Mouse (Mus musculus) embryo, embryonic 11 days (tissue): ENCODE measurements around the gene Pomgnt2.
A peak's percentile ranks its signal among the peaks of the same experiment; 100 is the strongest.
"Not testable (repeated sequence)": the region's sequence is repeated elsewhere in the genome, so short reads cannot be mapped to it uniquely, and the experiment has no call there.

Experiments used
- DNase-seq: peaks from one replicate; pipeline ENCODE4 v3.0.0-alpha.2; 2015

Gene Pomgnt2

DNA sequence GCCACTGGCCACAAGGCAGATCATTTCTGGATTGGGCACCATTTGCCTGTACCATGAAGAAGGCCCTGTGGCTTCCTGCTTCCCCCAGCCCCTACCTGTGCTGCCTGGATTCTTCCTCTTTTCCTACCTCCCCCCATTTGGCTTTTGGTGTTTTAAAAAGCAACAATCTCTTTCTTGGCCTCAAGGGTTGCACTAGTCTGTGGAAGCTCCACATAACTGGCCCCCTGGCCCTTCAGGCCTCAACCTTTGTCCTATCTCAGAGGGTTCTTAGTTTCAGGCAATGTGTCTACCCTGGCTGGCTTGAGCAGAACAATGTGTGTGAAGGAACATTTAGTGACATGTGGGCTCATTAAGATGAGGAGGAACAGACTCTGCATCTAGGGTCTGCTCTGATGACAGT, at the start of gene Pomgnt2:
Pomgnt2 (minus strand) TSS at position 101 of the 400 bp plus-strand sequence.
- DNase-seq, result no peak

DNA sequence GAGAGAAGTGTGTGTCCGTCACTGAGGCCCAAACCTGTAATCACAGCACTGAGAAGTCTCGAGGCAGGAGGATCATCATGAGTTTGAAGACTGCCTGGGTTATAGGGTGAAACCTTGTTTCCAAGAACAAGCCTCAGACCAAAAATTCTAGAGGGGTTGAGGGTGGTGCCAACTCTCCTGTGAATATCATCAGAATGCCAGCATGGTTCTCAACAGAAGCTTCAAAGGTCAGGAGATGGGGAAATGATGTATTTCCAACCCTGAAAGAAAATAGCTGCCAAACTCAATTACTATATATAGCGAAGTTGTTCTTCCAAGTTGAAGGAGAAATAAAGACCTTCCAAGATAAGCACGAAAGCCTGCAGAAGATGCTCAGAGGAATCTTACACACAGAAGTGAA, 42.9 kb upstream of the Pomgnt2 start:
- no peak for DNase-seq

DNA sequence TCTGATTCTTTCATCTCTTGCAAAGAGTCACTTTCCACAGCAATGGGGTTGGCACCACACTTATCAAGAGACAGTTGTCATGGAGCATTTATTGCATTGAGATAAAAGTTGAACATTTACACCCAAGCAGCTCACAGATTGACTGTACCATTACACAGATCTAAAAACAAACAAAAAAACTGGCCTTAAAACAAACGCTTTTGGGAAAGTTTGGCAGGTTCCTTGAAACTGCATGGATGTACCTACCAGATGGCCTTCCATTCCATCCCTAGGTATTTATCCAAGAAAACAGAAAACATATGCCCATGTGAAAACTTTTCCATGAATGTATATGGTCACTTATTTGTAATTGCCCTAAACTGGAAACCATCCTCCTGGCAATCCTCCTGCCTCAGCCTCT, 41.7 kb upstream of the Pomgnt2 start:
- no peak for DNase-seq

DNA sequence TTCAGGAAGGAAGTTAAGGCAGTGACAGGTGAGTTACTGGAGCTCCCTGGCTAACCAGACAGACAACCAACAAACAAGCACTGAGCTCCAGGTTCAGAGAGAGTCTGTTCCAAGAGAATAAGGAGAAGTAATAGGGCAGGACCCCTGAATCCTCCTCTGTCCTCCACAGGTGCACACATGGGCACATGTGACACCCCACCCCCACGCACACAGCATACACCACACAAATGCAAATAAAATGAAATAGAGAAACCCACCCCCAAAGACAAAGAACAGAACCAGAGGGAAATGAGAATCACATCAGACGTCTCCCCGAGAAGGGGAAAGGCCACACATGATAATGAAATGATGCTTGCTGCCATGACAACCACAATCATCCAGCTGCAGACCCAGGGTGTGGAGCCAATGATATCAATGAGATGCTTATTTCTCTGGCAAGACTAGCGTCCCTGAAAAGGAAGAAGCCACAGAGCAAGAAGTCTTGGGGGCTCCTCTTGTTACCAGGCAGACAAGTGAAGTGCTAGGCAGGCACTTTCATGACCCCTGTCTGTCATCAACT, 39.7 kb upstream of the Pomgnt2 start:
- DNase-seq, result no peak

DNA sequence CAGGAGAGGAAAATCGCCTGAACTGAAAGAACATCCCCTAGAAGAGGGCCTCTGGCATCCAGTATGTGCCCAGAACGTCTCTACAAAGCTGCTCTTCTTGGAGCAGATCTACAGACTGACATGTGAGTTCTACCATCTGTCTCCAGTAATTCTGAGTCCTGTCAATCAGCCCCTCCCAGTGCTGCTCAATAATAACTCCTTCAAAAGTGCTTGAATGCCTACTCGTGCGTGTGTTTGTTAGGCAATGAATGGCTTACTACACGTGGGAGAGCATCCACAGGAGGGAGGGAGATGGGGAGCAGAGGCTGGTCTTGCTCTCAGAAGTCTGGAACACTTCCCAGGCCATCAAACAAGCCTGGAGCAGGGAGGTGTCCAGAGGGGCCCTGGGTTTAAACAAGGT, 38.9 kb upstream of the Pomgnt2 start:
- no peak for DNase-seq

DNA sequence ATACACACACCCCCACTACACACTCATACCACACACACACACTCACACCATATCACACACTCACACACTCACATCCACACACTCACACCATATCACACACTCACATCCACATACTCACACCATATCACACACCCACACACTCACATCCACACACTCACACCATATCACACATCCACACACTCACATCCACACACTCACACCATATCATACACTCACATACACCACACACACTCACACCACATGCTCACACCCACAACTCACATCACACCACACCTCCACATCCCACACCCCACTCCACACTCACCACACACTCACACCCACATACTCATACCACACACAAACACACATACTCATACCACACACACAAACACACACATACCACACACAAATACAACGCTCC, 38.0 kb upstream of the Pomgnt2 start:
- no peak for DNase-seq

DNA sequence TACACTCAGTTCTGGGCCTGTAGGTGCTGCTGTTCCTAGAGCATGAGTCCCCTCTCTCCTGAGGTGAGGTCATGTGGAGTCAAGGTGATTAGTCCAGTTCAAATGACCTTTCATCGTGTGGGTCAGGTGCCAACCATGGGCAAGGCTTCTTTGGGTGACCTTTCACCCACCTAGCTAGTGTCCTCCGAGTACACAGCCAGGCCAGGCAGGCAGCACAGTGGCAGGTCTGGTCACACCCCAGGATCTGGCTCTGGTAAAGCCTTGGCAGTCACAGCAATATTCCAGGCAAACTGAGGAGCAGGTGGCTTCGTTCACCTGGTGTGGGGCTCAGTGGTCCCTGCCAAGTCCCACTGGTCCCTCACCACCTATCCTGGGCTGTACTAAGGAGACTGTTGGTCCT, 35.2 kb upstream of the Pomgnt2 start:
- DNase-seq, result no peak

DNA sequence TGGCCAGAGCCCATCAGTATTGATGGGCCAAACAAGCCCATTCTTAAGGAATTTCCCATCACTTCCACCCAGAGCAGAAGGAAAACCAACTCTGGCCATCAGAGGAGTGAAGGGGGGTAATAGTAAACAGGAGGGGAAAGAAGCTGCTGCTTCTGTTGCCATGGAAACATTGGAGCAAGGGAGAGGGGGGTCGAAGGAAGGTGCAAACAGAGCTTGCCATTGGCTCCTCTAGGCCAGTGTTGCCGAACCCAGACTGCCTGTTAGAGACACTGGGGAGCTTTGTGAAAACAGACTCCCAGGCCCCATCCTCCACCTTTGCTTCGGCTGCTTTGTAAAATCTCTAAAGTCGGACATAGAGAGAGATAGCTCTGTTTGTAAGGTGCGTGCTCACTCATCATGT, 33.8 kb upstream of the Pomgnt2 start:
- no peak for DNase-seq

DNA sequence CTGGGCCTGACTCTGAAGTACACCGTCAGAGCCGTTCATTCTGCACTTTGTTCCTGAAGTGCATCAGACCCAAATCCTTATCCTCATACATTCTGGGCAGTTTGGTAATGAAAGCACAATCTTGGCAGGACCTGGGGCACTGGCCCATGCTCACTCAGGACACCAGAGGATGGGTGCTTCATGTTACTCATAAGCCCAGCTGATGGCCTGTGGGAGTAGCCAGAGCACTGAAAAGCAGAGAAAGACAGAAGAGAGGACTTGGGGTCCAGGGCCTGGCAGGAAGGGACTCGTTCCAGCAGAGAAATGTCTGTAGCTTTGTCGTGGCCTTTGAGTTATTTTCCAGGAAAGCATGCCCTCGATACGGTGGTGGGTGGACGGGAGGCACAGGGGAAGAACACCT, 32.9 kb upstream of the Pomgnt2 start:
- DNase-seq, result no peak

DNA sequence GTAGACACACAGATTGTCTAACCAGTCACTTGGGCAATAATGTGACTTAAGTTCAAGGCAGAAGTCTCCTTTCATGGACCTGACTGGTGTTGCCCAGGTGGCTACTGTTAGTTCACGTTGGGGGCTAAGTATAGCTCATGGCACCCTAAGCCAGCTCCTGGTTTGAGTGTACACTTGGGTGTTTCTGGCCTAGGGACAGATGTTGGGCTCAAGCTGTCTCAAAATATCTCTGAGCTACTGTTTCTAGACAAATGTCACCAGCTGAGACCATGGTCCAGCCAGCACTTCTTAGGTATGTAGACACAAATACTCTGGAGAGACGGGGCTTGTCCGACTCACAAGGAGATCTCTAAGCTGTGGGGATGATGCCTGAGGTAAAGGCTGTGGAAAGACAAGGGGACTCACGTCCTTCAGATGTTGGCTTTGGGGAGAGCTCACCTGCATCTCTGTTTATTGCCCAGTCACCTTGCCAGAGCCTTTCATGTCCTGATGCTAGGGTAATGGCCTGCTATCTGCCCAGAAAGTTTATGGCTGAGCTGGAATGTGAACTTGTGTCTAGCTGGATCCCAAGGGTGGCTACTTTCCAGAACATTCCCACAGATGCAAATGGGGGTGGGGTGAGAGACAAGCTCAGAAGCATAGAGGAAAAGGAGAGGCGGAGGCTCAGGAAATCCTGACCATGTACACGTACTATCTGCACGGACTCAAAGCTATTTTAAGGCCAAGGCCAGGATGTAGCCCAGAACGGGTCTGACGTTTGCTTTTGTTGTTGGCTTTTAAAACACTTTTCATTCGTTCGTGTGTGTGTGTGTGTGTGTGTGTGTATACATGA, 31.2 kb upstream of the Pomgnt2 start:
- no peak for DNase-seq

DNA sequence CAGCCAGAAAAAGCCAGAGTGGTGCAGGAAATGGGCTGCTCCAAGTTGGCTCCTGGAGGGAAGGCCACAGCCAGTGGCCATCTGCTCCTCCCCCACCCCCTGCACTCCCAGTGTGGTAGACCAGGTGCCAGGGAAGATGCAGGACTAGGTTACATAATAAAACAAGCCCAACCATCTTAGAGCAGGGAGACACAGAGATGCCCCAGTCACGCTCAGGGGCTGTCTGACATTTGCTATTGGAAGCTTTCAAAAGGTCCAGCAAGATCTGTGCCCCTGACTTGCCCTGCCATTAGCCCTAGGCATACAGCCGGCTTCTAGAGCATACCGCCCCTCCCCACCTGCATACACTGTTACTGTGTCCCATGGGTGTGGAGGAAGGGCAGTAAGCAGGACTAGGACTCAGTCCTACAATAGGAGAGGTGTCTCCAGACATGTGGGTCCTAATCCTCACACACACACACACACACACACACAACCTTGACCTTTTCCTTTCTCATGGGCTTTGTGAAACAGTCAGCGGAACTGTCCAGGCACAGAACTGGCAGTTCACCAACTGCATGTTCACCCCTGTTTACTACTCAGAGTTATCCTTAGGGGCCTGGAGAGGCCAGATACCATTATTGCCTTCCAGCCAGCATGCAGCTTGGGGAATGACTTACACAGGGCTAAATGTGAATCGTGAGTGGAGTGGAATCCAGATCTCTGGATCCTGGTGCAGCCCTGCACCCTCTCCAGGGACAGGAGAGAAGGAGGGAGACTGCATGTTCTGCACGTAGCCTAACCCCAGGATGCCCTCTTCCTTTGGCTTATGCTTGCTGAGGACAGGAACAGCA, 30.4 kb upstream of the Pomgnt2 start:
- peak; percentile 39 for DNase-seq

DNA sequence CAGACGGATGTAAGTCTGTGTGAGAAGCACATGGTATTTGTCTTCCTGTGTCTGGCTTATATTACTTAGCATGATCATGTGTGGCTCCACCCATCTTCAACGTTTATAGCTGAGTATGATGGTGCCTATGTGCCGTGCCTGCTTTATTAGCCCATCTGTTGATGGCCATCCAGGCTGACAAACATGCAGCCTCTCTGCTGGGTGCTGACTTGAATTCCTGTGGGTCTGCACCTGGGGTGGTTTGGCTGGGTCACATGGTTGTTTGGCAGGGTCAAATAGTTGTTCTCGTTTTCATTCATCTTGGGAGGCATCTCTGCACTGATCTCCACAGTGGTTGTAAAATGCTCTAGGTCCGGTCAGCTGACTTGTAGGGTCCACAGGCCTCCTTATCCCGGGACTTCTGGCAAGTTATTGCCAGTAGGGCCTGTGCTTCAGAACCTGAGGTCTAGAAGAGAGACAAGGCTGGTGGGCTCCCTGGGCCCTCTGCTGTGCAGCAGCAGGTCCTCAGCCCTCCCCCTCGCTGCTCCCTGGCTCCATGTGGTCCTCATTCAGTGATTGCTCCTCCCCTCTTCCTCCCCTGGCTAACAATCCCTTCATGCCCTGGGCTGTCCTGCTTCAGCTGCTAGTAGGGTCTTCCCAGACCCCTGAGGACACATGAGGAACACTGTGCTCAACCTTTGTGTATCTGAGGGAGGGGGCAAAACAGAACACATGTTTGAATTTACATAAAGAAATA, 29.1 kb upstream of the Pomgnt2 start:
- no peak for DNase-seq

DNA sequence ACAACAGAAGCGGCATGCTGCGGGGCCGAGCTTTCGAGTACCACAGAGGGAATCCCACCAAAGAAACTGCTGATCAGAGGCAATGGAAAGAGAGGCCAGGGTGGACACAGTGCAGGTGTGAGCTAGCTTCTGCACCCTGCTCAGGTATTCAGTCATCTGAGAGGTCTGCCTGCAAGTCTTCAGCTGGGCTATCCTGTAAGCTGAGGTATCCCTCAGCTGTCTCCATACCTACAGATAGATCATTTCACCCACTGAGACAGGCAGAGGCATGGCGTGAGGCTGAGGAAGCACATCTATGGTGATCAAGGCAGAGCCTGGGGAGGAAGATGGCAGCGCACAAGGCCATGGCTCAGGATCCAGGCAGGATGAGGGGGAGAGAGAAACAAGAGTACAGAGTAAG, 27.5 kb upstream of the Pomgnt2 start:
- DNase-seq, result no peak

DNA sequence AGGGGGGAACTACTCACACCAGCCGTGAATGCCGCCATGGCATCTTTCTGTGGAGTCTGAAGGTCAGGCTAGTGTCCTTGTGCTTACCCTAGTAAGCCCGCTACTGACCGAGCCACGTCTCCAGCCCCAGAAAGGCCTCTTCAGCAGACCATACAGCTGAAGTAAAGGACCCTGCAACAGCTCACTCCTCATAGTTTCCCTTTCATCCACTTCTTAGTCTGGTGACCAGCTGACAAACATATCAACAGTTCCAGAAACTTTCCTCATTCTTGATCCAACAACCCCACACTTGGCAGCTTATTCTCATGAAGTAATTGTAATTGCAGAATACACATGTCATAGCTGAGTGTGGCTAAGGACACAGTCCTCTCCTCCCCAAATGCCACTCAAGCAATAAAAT, 27.0 kb upstream of the Pomgnt2 start:
- no peak for DNase-seq

DNA sequence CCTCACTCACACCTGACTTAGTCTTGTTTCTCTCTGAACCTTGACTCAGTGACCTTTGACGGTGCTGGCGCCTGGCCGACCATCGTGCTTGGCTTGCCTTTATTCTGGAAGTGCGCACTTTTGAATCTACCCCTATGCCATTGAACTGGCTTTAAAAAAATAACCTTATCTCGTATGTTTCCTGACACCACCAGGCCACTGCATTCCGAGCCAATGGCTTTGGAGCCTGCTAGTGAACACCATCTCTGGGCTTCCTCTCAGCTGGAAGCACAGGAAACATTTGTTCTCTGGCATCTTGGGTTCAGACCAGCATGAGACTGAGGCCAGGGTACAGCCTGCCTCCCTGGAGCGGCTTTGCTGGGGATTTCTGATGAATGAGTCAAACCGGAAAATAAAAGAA, 25.9 kb upstream of the Pomgnt2 start:
- no peak for DNase-seq

DNA sequence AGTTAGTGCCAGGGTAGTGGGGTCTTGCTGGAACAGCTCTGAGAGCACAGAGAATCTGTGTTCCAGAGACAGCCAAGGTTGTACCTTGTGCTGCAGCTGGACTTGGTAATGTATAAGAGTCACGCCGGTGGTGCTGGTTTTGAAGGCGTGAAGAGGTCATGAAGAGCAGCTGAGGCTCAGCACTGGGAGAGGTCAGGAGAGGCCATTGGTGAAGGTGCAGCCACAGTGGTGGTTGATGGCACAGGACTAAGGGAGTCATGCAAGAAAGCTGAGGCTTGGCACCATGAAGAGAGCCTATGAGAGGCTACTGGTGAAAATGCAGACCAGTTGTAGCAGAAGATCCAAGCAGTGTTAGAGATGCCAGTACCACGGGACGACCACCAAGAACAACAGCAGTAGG, 24.7 kb upstream of the Pomgnt2 start:
- DNase-seq, result no peak

DNA sequence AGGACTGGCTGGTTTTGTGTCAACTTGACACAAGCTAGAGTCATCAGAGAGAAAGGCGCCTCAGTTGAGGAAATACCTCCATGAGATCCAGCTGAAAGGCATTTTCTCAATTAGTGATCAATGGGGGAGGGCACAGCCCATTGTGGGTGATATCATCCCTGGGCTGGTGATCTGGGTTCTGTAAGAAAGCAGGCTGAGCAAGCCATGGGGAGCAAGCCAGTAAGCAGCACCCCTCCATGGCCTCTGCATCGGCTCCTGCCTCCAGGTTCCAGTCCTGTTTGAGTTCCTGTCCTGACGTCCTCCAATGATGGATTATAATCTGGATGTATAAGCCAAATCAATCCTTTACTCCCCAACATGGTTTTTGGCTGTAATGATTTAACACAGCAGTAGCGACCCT, 24.3 kb upstream of the Pomgnt2 start:
- not testable (repeated sequence) for DNase-seq

DNA sequence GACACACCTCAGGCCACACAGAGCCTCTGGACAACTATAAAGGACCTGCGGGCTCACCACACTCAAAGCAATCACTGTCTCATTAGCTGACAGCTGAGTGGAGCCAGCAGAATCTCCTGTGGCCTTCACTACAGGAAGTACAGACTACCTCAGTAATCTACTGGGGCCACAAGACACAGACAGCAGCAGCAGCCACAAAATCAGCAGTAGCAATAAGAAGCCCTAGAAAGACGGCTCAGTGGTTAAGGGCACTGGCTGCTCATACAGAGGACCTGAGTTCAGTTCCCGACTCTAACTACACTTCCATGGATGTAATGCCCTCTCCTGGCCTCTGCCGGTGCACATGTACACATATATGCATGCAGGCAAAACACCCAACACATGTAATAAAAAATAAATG, 23.4 kb upstream of the Pomgnt2 start:
- DNase-seq, result no peak

DNA sequence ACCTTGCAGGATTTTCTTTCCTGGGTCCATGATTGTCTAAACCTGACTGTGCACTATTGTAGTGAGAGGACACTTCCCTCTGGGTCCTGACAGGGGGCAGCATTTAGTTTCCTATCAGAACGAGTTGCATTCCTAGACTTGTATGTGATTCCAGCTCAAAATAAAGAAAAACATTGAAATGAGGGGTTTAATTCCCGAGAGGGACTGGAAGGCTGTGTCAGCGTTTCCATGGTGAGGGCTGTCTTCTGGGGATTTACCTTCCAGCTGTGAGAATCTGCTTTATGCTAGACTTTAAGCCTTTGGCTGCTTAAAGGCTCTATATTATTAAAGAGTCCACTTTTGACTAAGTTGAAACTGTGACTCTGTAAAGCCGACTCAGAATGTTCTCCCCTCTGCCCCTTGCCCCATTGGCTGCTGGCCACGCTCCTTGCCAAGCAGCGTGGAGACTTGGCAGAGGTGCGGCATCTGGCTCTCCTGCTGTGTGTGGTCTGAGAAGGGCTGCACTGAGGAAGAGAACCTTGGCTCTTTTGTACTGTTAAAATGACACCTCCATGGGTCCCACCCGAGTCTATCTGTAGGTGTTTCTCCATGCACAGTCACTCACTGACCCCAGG, 22.0 kb upstream of the Pomgnt2 start:
- peak; percentile 79 for DNase-seq

DNA sequence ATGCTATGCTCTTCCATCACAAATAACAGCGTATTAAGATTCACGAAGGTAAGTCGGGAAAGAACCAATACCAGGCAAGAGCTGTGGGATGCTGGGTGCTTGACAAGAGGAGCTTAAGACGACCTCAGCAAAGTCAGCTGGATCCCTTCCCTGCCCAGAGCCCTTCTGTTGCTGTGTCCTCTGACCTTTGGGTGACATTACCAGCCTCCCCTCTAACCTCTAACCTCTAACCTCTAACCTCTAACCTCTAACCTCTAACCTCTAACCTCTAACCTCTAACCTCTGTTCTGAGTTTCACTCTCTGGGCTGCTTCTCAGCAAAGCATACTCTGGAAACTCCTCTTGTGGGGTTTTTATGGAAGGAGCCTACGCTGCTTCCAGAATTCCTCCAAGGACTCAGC, 21.2 kb upstream of the Pomgnt2 start:
- no peak for DNase-seq

DNA sequence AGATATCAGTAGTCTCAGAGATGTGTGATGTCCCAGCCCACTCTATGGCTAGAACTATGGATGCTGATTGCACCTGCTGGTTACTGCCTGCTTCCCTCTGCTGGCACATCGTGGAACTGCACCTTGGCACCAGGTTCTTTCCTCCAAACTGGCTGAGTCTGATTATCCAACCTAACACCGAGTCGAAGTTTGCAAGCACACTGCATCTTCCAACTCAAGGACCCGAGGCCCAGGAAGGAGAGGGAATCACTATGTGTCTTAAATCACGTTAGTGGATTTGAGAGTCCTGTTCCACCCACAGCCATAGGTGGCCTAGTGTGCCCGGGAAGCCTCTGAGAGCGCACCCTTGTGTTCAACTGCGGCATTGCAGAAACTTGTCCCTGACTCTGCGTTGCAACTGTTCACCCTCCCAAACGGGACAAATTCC, 17.3 kb upstream of the Pomgnt2 start:
- DNase-seq, result peak; percentile 74

DNA sequence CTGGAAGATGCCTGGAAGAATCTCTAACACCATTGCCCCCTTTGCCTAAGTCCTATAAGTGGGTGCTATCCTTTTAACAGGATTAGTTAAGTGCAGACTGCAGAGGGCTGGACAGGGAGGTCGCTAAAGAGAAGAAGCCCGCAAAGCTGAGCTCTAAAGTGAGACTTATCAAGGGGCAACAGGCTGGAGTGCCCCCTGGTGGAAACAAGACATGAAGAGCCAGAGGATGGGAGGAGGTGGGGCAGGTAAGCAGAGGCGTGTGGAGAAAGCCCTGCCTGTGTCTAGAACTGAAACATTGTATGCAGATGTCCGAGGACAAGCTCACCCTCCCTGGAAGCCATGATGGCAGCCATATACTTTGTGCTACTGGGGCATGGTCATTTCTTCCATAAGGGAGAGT, 16.7 kb upstream of the Pomgnt2 start:
- no peak for DNase-seq

DNA sequence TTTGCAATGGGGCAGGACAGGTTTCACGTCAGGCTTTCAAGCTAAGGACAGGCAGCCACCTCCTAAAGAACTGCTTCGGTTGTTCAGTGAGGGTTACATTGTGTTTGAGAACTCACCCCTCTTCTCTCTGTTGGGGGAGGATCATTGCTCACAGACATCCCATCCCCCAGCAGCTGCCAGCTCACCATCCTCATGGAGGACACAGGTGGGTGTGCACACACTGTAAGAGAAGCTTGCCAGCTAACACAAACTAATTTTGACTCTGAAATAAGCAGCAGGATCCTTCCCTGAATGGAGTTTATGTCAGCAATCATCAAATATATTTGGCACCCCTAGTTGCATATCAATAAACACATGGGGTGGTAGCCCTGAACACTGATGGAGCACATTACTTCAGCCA, 15.9 kb upstream of the Pomgnt2 start:
- DNase-seq, result no peak
